Mouse (Mus musculus) heart, postnatal 0 days (tissue): ENCODE measurements around the gene Cnr2. TPM values are rescaled to one million over a fixed set of nuclear protein-coding genes. Genes with fewer than 3 reads are reported as not detected.

Experiments
- ATAC-seq: fragments of 200-750 bp; cut with Nextera tagmentation; 2 replicates; pipeline ENCODE4 v1.8.0; 2017; ENCODE audit warnings: low read depth, moderate number of reproducible peaks, moderate library complexity; ENCODE audit not compliant: insufficient read depth
- DNase-seq: peaks from one replicate; pipeline ENCODE4 v3.0.0-alpha.2; 2016; ENCODE audit warnings: low spot score
- H3K27ac ChIP-seq: fragments of 300-500 bp; sonication (generic); 2 replicates; pipeline ENCODE4 v1.5.1; 2014; ENCODE audit warnings: low read depth, mild to moderate bottlenecking
- H3K27me3 ChIP-seq: fragments of 300-500 bp; sonication (generic); 2 replicates; pipeline ENCODE4 v1.6.1; 2014; ENCODE audit warnings: low read length, mixed read lengths; ENCODE audit not compliant: control insufficient read depth, insufficient read depth
- H3K36me3 ChIP-seq: fragments of 300-500 bp; sonication (generic); replicated peaks from 2 replicates; pipeline ENCODE4 v1.6.1; 2014; ENCODE audit warnings: low read length, mixed read lengths; ENCODE audit not compliant: control insufficient read depth, insufficient read depth
- H3K4me1 ChIP-seq: fragments of 300-500 bp; sonication (generic); 2 replicates; pipeline ENCODE4 v1.6.1; 2014; ENCODE audit warnings: antibody characterized with exemption; ENCODE audit not compliant: control insufficient read depth, insufficient read depth
- H3K4me2 ChIP-seq: fragments of 300-500 bp; sonication (generic); 2 replicates; pipeline ENCODE4 v1.6.1; 2014; ENCODE audit warnings: low read depth, mild to moderate bottlenecking, low read length, moderate library complexity
- H3K4me3 ChIP-seq: fragments of 300-500 bp; sonication (generic); 2 replicates; pipeline ENCODE4 v1.5.1; 2014; ENCODE audit warnings: low read depth, low read length
- H3K9ac ChIP-seq: fragments of 300-500 bp; sonication (generic); replicated peaks from 2 replicates; pipeline ENCODE4 v1.6.1; 2014; ENCODE audit warnings: low read depth, low read length, mixed read lengths
- H3K9me3 ChIP-seq: fragments of 300-500 bp; sonication (generic); replicated peaks from 2 replicates; pipeline ENCODE4 v1.6.1; 2016; ENCODE audit warnings: low read length; ENCODE audit not compliant: control insufficient read depth
- CTCF ChIP-seq: IDR thresholded peaks from 2 replicates; pipeline ENCODE4 v1.5.1; 2016; ENCODE audit warnings: antibody characterized with exemption, control low read depth, low read depth
- EP300 ChIP-seq: IDR thresholded peaks from 2 replicates; pipeline ENCODE4 v1.6.1; 2016; ENCODE audit warnings: antibody characterized with exemption, low read depth
- WGBS: fragments of 180-500 bp; shearing (Covaris S2); extraction: QIAGEN DNeasy Blood & Tissue Kit; methylation state at CpG from one replicate; pipeline ENCODE4 v1.1.7; 2014; 5-methylcytosine and 5-hydroxymethylcytosine counted together
- polyA plus RNA-seq: library from polyadenylated mRNA; unstranded; fragments of >200 nt; fragmentation: Nextera tagmentation; extraction: Ambion mirVana; gene quantifications from 2 replicates; pipeline ENCODE4 v1.2.1, GENCODE M21; 2015
- total RNA-seq: library from RNA; depleted of rRNA; stranded (reverse); fragments of >200 nt; gene quantifications from 2 replicates; pipeline ENCODE4 v1.2.3, GENCODE M21; 2014; ENCODE audit warnings: low replicate concordance; rRNA removed

The Cnr2 gene
- total and polyA plus RNA-seq, 2 experiments from 2014 or later = 0.27 to 0.36 TPM

- Histone ChIP-seq H3K9me3 (no peaks in the 10 kb centered on the region), H3K27me3 (no peaks in the 10 kb centered on the region), H3K4me2 (no peak overlapping the region), H3K4me3 (no peak overlapping the region), H3K27ac (no peak overlapping the region), H3K4me1 (peaks cover 7% of the 10 kb centered on the region; the same call in 1 of the 2 replicates), H3K36me3 (peaks cover 44% of the 10 kb centered on the region), H3K9ac (no peak overlapping the region)
- no peak for ATAC-seq
- TF ChIP-seq EP300 (no peak), CTCF (no peak)
- DNase-seq = no peak
- 72% methylated on average over 17 of the region's 19 CpGs for WGBS
These were observed 73.2 kb downstream of the Cnr2 start for GRCm38 (mm10) chr4:135968271-135968869.

DNA sequence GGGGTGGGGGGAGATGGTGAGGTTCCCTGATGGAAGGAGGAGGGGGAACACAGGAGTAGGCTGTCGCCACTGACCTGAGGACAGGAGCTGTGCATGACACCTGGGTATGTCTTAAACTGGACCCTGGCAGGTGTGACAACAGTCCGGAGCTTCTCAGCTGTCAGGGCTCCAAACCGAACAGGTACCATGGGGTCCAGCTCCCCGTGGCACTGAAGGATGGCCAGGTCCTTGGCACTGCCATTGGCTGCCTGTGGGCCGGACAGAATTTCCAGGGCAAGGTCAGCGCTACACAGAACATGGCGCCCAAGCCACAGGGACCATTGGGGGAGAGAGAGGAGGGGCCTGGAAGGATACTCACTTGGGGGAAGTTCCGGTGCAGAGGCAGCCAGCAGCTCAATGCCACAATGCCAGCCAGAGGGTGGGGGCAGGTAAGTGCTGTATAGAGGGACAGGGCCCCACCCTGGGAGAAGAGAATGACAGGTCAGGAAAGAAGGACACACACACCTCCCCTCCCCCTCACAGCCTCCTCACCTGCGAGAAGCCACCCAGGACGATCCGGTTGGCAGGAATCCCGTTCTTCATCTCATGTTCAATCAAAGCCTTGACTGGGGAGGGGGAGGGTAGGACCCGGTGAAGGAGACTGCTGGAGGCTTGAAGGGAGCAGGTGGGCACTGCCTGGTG is 74.0 kb downstream of the Cnr2 start:
- peaks cover 7% of the 10 kb centered on the region; the same call in 1 of the 2 replicates for H3K4me1 ChIP-seq
- no peak overlapping the region for H3K4me3 ChIP-seq
- no peak for DNase-seq
- ATAC-seq = no peak
- H3K27ac ChIP-seq = no peak overlapping the region
- H3K36me3 ChIP-seq = peaks cover 44% of the 10 kb centered on the region
- WGBS = 87% methylated on average over 13 of the region's 13 CpGs
- H3K4me2 ChIP-seq = no peak overlapping the region
- no peaks in the 10 kb centered on the region for H3K9me3 ChIP-seq
- no peak overlapping the region for H3K9ac ChIP-seq
- TF ChIP-seq CTCF (no peak), EP300 (no peak)
- H3K27me3 ChIP-seq = no peaks in the 10 kb centered on the region

Other genes starting within 250 kb of the Cnr2 start
- gene Ifnlr1, start 209.1 kb upstream of the Cnr2 start, total RNA-seq = 1.9 and 2.4 TPM in 2 replicates
- gene Ifnlr1, start 209.1 kb upstream of the Cnr2 start, polyA plus RNA-seq = 0.77 and 1.0 TPM in 2 replicates
- gene Il22ra1, start 167.2 kb upstream of the Cnr2 start, total RNA-seq = not detected in 2 replicates
- not detected in 2 replicates for gene Il22ra1, start 167.2 kb upstream of the Cnr2 start, polyA plus RNA-seq
- gene Myom3, start 135.7 kb upstream of the Cnr2 start, total RNA-seq = 0.12 and 0.27 TPM in 2 replicates
- gene Myom3, start 135.7 kb upstream of the Cnr2 start, polyA plus RNA-seq = 0.80 and 0.82 TPM in 2 replicates
- 51.8 and 63.6 TPM in 2 replicates for gene Srsf10, start 39.6 kb upstream of the Cnr2 start, total RNA-seq
- gene Srsf10, start 39.6 kb upstream of the Cnr2 start, polyA plus RNA-seq = 97.0 and 102 TPM in 2 replicates
- gene Pnrc2, start 21.5 kb upstream of the Cnr2 start, total RNA-seq = 78.7 and 80.8 TPM in 2 replicates
- gene Pnrc2, start 21.5 kb upstream of the Cnr2 start, polyA plus RNA-seq = 107 and 111 TPM in 2 replicates
- 24.3 and 30.3 TPM in 2 replicates for gene Fuca1, start 25.3 kb downstream of the Cnr2 start, total RNA-seq
- gene Fuca1, start 25.3 kb downstream of the Cnr2 start, polyA plus RNA-seq = 48.4 and 50.4 TPM in 2 replicates
- gene Hmgcl, start 51.1 kb downstream of the Cnr2 start, total RNA-seq = 44.3 and 48.8 TPM in 2 replicates
- gene Hmgcl, start 51.1 kb downstream of the Cnr2 start, polyA plus RNA-seq = 97.5 and 101 TPM in 2 replicates
- 6.7 and 18.2 TPM in 2 replicates for gene Gale, start 68.3 kb downstream of the Cnr2 start, total RNA-seq
- gene Gale, start 68.3 kb downstream of the Cnr2 start, polyA plus RNA-seq = 10.4 and 11.8 TPM in 2 replicates
- 53.0 and 58.4 TPM in 2 replicates for gene Lypla2, start 77.2 kb downstream of the Cnr2 start, total RNA-seq
- gene Lypla2, start 77.2 kb downstream of the Cnr2 start, polyA plus RNA-seq = 63.3 and 66.8 TPM in 2 replicates
- gene Pithd1, start 91.9 kb downstream of the Cnr2 start, total RNA-seq = 24.4 and 35.7 TPM in 2 replicates
- gene Pithd1, start 91.9 kb downstream of the Cnr2 start, polyA plus RNA-seq = 29.5 and 30.7 TPM in 2 replicates
- 24.8 and 28.2 TPM in 2 replicates for gene Eloa, start 126.4 kb downstream of the Cnr2 start, total RNA-seq
- 20.5 and 21.0 TPM in 2 replicates for gene Eloa, start 126.4 kb downstream of the Cnr2 start, polyA plus RNA-seq
- 881 and 949 TPM in 2 replicates for gene Rpl11, start 158.0 kb downstream of the Cnr2 start, total RNA-seq
- 229 and 242 TPM in 2 replicates for gene Rpl11, start 158.0 kb downstream of the Cnr2 start, polyA plus RNA-seq
- gene Id3, start 248.1 kb downstream of the Cnr2 start, total RNA-seq = 238 and 259 TPM in 2 replicates
- gene Id3, start 248.1 kb downstream of the Cnr2 start, polyA plus RNA-seq = 169 and 188 TPM in 2 replicates